12 mouse cellular contexts compared by ENCODE assay signal in genomic region chr9:13442012-13442735, GRCm38 (mm10). TPM values are rescaled to one million over a fixed set of nuclear protein-coding genes. Genes with fewer than 3 reads are reported as not detected.
DNase-seq lines count a peak whose midpoint lies in the region; ATAC-seq lines count a peak whose summit lies in the region.
"Had no signal": no experiment of that assay in that cellular context is flagged by ENCODE, and none has a peak within 500 bp of the region (broad histone marks: within the 10 kb centered on the region; RNA-seq: fewer than 3 reads in every experiment).

No protein-coding gene starts in this region.

- ATAC-seq in liver, embryonic 11.5 days (replicated peaks; ENCODE audit: low FRiP score) = no peak
- no peak for ATAC-seq in activated CD4-positive, CD25-positive, alpha-beta regulatory T cell, adult 4 months

- WGBS in liver, embryonic 11.5 days = 37% methylated on average over 13 of the region's 13 CpGs

- peak overlapping the region; percentile 31 for H3K4me2 ChIP-seq in liver, embryonic 11.5 days
- H3K4me2 ChIP-seq: limb, embryonic 15.5 days had no signal

- no peaks in the 10 kb centered on the region for H3K27me3 ChIP-seq in liver, embryonic 11.5 days (replicated peaks; ENCODE audit: control insufficient read depth, insufficient read depth, low read length)
- H3K27me3 ChIP-seq: limb, embryonic 15.5 days had no signal

- DNase-seq in adrenal gland, postnatal 10 days = peak; percentile 39
- DNase-seq in adrenal gland, adult 18-20 months (ENCODE audit: low spot score in 2 of 2) = no peak
- peak; percentile 93 for DNase-seq in 3T3-L1 (ENCODE audit: low read depth, low spot score)
- DNase-seq in heart, adult 8-10 months (ENCODE audit: low spot score) = peak; percentile 51
- no peak for DNase-seq in liver, embryonic 11.5 days (ENCODE audit: low spot score)
- no peak for DNase-seq in ovary, postnatal 14 days (ENCODE audit: low spot score)
- no peak for DNase-seq in cerebellum, adult 9-10 months
- DNase-seq: spleen, adult 18-20 months had no signal

- no peaks in the 10 kb centered on the region for H3K36me3 ChIP-seq in liver, embryonic 11.5 days (ENCODE audit: control insufficient read depth, insufficient read depth, low read length)
- H3K36me3 ChIP-seq: limb, embryonic 15.5 days had no signal

- no peaks in the 10 kb centered on the region for H3K9me3 ChIP-seq in liver, embryonic 11.5 days (ENCODE audit: control insufficient read depth, low read length)
- H3K9me3 ChIP-seq: limb, embryonic 15.5 days had no signal

- H3K4me1 ChIP-seq in liver, embryonic 11.5 days (replicated peaks; ENCODE audit: control insufficient read depth, insufficient read depth, low read length) = no peaks in the 10 kb centered on the region
- H3K4me1 ChIP-seq: limb, embryonic 15.5 days had no signal

- no peak overlapping the region for H3K4me3 ChIP-seq in liver, embryonic 11.5 days (ENCODE audit: low read depth, low read length)
- H3K4me3 ChIP-seq: limb, embryonic 15.5 days had no signal

- no peak overlapping the region for H3K9ac ChIP-seq in liver, embryonic 11.5 days (ENCODE audit: low read depth, low read length)
- H3K9ac ChIP-seq: limb, embryonic 15.5 days had no signal

- no peak overlapping the region for H3K27ac ChIP-seq in liver, embryonic 11.5 days (ENCODE audit: low read depth, low read length)
- H3K27ac ChIP-seq: limb, embryonic 15.5 days had no signal

RNA-seq across cellular contexts. Expression of gene Gm17571, which starts 4.4 kb away (rescaled TPM):
- not detected for total RNA-seq in adrenal gland, postnatal 10 days (2021)
- total RNA-seq in adrenal gland, adult 18-20 months (2021) = not detected
- not detected for total RNA-seq in heart, adult 8-10 months (2022)
- not detected in 2 replicates for polyA plus RNA-seq in liver, embryonic 11.5 days (2014; fragmentation: Nextera tagmentation; extraction: Ambion mirVana)
- polyA plus RNA-seq in activated CD4-positive, CD25-positive, alpha-beta regulatory T cell, adult 4 months (2017; shearing (Covaris generic)) = not detected
- polyA plus RNA-seq: limb, embryonic 15.5 days; neural tube, embryonic 14.5 days; urinary bladder, adult 2 months had no signal

Comparison
In these comparisons a context has a peak if more than half of its experiments do, and no peak if none do; other contexts are left out.
1. DNase-seq: peak in adrenal gland, postnatal 10 days (single experiment), 3T3-L1 (single experiment) and heart, adult 8-10 months (single experiment); none in adrenal gland, adult 18-20 months (0 of 2), liver, embryonic 11.5 days (single experiment), ovary, postnatal 14 days (single experiment) and cerebellum, adult 9-10 months (single experiment).